Comparison of ENCODE assay signal across 9 mouse cellular contexts in the genomic region with DNA sequence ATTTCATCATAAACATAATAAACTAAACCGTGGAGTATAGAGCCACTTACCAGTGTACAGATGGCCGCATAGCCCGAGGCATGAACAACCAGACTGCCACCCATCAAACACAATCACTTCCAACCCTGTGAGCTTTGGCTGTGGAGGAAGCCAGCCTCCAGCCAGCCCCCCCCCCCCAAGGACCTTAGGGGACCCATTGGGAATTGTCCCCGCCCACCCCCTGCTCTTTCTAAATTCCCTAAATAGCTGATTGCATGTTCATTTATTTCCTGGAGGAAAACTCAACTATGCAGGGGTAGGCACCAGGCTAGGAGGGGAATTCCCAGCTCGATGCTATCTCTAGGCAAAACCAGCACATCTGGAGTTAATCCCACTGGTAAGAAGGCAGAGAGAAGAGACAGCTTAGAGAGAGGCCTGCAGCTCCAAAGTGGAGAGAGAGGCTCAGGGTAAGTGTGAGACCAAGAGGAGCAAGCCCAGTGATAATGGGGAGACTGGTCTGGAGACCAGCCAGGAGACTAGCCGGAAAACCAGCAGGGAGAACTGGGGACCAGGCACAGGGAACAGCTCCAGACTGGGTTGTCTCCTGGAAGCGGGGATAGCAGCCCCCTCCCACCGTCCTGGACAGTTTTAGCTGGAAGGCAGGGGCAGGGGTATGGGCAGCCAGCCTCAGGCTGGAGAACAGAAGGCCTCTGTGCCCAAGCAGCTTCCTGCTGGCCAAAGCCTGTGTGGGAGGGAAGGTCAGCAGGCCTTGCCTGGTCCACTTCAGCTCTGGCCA. TPM values are rescaled to one million over a fixed set of nuclear protein-coding genes. Genes with fewer than 3 reads are reported as not detected.
DNase-seq lines count a peak whose midpoint lies in the region; ATAC-seq and TF ChIP-seq lines count a peak whose summit lies in the region.
"Had no signal": no experiment of that assay in that cellular context is flagged by ENCODE, and none has a peak within 500 bp of the region (broad histone marks: within the 10 kb centered on the region; RNA-seq: fewer than 3 reads in every experiment).

No protein-coding gene starts in this region.

- no peaks in the 10 kb centered on the region for H3K36me3 ChIP-seq in kidney, embryonic 14.5 days (ENCODE audit: control insufficient read depth, insufficient read depth, low read length)
- no peaks in the 10 kb centered on the region for H3K36me3 ChIP-seq in embryonic facial prominence, embryonic 15.5 days
- H3K36me3 ChIP-seq in stomach, embryonic 15.5 days = no peaks in the 10 kb centered on the region
- H3K36me3 ChIP-seq in thymus, adult 2 months (ENCODE audit: control insufficient read depth, insufficient read depth, low read length) = no peaks in the 10 kb centered on the region

- TF ChIP-seq CTCF in thymus, adult 2 months (IDR thresholded peaks at IDR 0.05; ENCODE audit: borderline replicate concordance, control insufficient read depth, extremely low read depth, insufficient read depth, low read length, poor library complexity) = no peak

- no peak overlapping the region for H3K4me3 ChIP-seq in kidney, embryonic 14.5 days (ENCODE audit: low read length)
- no peak overlapping the region for H3K4me3 ChIP-seq in embryonic facial prominence, embryonic 15.5 days (replicated peaks)
- H3K4me3 ChIP-seq in stomach, embryonic 15.5 days (replicated peaks) = no peak overlapping the region
- H3K4me3 ChIP-seq in thymus, adult 2 months (ENCODE audit: control insufficient read depth, insufficient read depth, low read length) = no peak overlapping the region

- H3K9me3 ChIP-seq in kidney, embryonic 14.5 days (ENCODE audit: control insufficient read depth, low read length) = no peaks in the 10 kb centered on the region
- no peaks in the 10 kb centered on the region for H3K9me3 ChIP-seq in embryonic facial prominence, embryonic 15.5 days (replicated peaks)
- H3K9me3 ChIP-seq in stomach, embryonic 15.5 days = no peaks in the 10 kb centered on the region

- whole genome bisulfite sequencing in kidney, embryonic 14.5 days = 46% methylated on average over 8 of the region's 8 CpGs
- WGBS in embryonic facial prominence, embryonic 15.5 days = 19% methylated on average over 8 of the region's 8 CpGs
- 41% methylated on average over 8 of the region's 8 CpGs for WGBS in stomach, embryonic 15.5 days
- 89% methylated on average over 8 of the region's 8 CpGs for WGBS in thymus, adult 2 months

- no peak for DNase-seq in kidney, adult 18-20 months
- DNase-seq in adipocyte (ENCODE audit: low spot score) = peak; percentile 52
- DNase-seq in layer of hippocampus, postnatal 10 days (ENCODE audit: low spot score in 2 of 2) = peak; percentile 41 to 56
- no peak for DNase-seq in thymus, adult 2 months
- DNase-seq in thymus, postnatal 36 days = no peak

- TF ChIP-seq POLR2A in thymus, adult 2 months (IDR thresholded peaks at IDR 0.05; ENCODE audit: control insufficient read depth, extremely low read depth, insufficient read depth, low read length, poor library complexity) = no peak

- H3K4me2 ChIP-seq in kidney, embryonic 14.5 days (replicated peaks; ENCODE audit: low read depth, low read length) = peak overlapping the region; percentile 15; the same call in 1 of the 2 replicates
- H3K4me2 ChIP-seq in embryonic facial prominence, embryonic 15.5 days (replicated peaks) = 0 out of 2 replicates have a peak overlapping the region, but pooled peaks have one; percentile 8
- peak overlapping the region; percentile 12; the same call in 1 of the 2 replicates for H3K4me2 ChIP-seq in stomach, embryonic 15.5 days

- H3K9ac ChIP-seq in kidney, embryonic 14.5 days (ENCODE audit: low read depth, low read length) = 0 out of 2 replicates have a peak overlapping the region, but pooled peaks have one; percentile 12
- H3K9ac ChIP-seq in embryonic facial prominence, embryonic 15.5 days = 0 out of 2 replicates have a peak overlapping the region, but pooled peaks have one; percentile 2
- H3K9ac ChIP-seq in stomach, embryonic 15.5 days = no peak overlapping the region

- no peak for ATAC-seq in kidney, embryonic 14.5 days (ENCODE audit: low FRiP score, low TSS enrichment)
- no peak for ATAC-seq in embryonic facial prominence, embryonic 15.5 days (ENCODE audit: insufficient number of reproducible peaks, low FRiP score, low TSS enrichment, low read depth)
- ATAC-seq in stomach, embryonic 15.5 days (ENCODE audit: insufficient read depth, low FRiP score, low read depth) = no peak
- ATAC-seq: Patski had no signal

- H3K4me1 ChIP-seq in kidney, embryonic 14.5 days (ENCODE audit: control insufficient read depth, insufficient read depth, low read length) = peaks cover 23% of the 10 kb centered on the region
- H3K4me1 ChIP-seq in embryonic facial prominence, embryonic 15.5 days = peaks cover 52% of the 10 kb centered on the region
- H3K4me1 ChIP-seq in stomach, embryonic 15.5 days = peaks cover 44% of the 10 kb centered on the region
- peaks cover 24% of the 10 kb centered on the region for H3K4me1 ChIP-seq in thymus, adult 2 months (replicated peaks; ENCODE audit: control insufficient read depth, insufficient read depth, low read length)

- H3K27ac ChIP-seq in kidney, embryonic 14.5 days (ENCODE audit: low read depth, low read length) = peak overlapping the region; percentile 67; the same call in 1 of the 2 replicates
- peak overlapping the region; percentile 73 for H3K27ac ChIP-seq in embryonic facial prominence, embryonic 15.5 days (replicated peaks)
- H3K27ac ChIP-seq in stomach, embryonic 15.5 days = peak overlapping the region; percentile 72
- H3K27ac ChIP-seq in thymus, adult 2 months (ENCODE audit: control insufficient read depth, insufficient read depth, low read length) = no peak overlapping the region

- no peaks in the 10 kb centered on the region for H3K27me3 ChIP-seq in kidney, embryonic 14.5 days (ENCODE audit: control insufficient read depth, insufficient read depth, low read length)
- no peaks in the 10 kb centered on the region for H3K27me3 ChIP-seq in embryonic facial prominence, embryonic 15.5 days
- no peaks in the 10 kb centered on the region for H3K27me3 ChIP-seq in stomach, embryonic 15.5 days (replicated peaks)
- no peaks in the 10 kb centered on the region for H3K27me3 ChIP-seq in thymus, adult 2 months (ENCODE audit: control insufficient read depth, insufficient read depth, low read length)
- H3K27me3 ChIP-seq: Patski had no signal

RNA-seq across cellular contexts. Expression of a gene that starts 5.2 kb away (rescaled TPM):
- polyA plus RNA-seq in kidney, embryonic 14.5 days (2014; fragmentation: Nextera tagmentation; extraction: Ambion mirVana) = 3.6 and 6.4 TPM in 2 replicates
- polyA plus RNA-seq in embryonic facial prominence, embryonic 15.5 days (2015; fragmentation: Nextera tagmentation; extraction: Ambion mirVana) = 5.7 and 7.7 TPM in 2 replicates
- total RNA-seq in layer of hippocampus, postnatal 10 days (2021) = 1 to 10 TPM; 3.5 to 4.3 TPM
- 6.4 and 7.7 TPM in 2 replicates for polyA plus RNA-seq in stomach, embryonic 15.5 days (2015; fragmentation: Nextera tagmentation; extraction: Ambion mirVana)
- 6.3 and 6.7 TPM in 2 replicates for polyA plus RNA-seq in thymus, adult 2 months (2012; rRNA removed)

RNA-seq across cellular contexts. Expression of a gene that starts 44.6 kb away (rescaled TPM):
- 32.2 and 40.7 TPM in 2 replicates for polyA plus RNA-seq in kidney, embryonic 14.5 days (2014; fragmentation: Nextera tagmentation; extraction: Ambion mirVana)
- 23.0 and 23.7 TPM in 2 replicates for polyA plus RNA-seq in embryonic facial prominence, embryonic 15.5 days (2015; fragmentation: Nextera tagmentation; extraction: Ambion mirVana)
- 10 to 100 TPM; 91.7 to 93.3 TPM for total RNA-seq in layer of hippocampus, postnatal 10 days (2021)
- 19.2 and 21.3 TPM in 2 replicates for polyA plus RNA-seq in stomach, embryonic 15.5 days (2015; fragmentation: Nextera tagmentation; extraction: Ambion mirVana)
- 214 and 251 TPM in 2 replicates for polyA plus RNA-seq in thymus, adult 2 months (2012; rRNA removed)

Comparison
In these comparisons a context has a peak if more than half of its experiments do, and no peak if none do; other contexts are left out.
1. DNase-seq: peak in adipocyte (single experiment) and layer of hippocampus, postnatal 10 days (2 of 2); none in kidney, adult 18-20 months (single experiment), thymus, adult 2 months (single experiment) and thymus, postnatal 36 days (0 of 2).
2. Peak in every context shown above with its lines, with median percentiles within 50 percentile points of each other: H3K4me2 ChIP-seq.